Mouse (Mus musculus) lung, postnatal 25 days (tissue): ENCODE data around the gene Xirp1.

Source experiments
- DNase-seq: peaks from one replicate; pipeline ENCODE4 v3.0.0; 2022; ENCODE audit warnings: low spot score

The Xirp1 gene

DNA sequence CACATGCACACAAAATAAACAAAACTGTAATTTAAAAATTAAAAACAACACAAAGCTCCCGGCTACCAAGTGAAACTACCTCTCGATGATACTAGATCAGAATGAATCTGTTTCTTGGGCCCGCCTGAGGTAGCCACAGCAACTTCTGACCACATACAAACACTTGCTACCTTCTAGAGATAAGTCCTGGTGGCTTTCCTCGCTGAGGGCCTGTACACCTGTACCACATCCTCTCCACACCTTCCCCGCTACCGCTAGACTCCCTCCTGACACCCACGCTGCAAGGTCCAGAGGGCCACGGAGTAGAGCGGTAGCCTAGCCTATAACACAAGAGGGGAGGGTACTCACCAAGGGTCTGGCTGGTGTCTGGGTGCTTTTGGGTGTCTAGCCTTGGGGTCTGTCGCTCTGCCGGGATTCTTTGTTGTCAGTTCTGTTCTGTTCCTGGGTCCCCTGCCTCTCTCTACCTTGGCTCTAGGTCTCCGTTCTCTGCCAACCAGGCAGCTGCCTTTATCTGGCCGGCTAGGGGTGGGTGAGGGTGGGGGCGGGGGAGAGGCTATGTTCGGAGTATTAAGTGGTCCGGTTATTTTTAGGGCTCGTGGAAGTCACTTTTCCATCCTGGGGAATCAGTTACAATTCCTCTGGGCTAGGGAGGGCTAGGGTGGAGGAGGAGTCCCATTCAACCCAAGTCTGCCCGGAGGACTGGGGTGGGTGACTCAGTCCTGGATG, at the start of gene Xirp1:
Gene Xirp1, minus strand, starts transcription at position 513 of the 726 bp plus-strand sequence.
- DNase-seq: no peak

DNA sequence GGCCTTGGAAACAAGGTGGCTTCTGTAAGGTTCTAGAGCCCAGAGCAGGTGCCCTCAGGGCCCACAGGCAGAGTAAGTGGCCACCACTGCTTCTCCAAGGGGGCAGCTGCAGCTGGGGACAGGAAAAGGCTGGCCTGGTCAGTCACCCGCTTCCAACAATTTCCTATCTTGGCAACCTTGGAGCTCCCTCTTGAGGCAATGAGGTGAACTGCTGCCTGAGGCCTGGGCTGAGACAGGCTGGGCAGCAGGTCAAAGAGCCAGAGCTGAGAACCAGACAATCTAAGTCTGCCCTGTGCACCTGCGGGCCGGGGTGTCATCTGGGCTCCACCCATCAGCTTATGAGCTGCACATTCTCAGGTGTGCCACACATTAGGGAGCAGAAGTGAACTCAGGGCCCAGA, 49.8 kb upstream of the Xirp1 start:
- DNase-seq: peak; percentile 72

DNA sequence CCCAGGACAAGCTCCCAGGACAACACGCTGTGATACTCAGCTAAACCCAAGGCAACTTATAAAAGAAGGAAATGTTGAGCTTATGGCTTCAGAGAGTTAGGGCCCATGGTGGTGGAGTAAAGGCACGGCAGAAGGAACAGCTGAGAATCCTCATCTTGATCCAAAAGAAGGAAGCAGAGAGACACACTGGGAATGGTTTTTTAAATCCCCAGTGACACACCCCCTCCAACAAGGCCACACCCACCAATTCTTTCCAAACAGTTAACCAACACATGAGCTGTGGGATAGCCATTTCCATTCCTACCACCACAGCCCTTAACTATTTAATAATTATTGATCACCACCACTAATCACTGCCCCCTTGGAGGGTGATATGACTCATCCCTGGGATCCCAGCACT, 47.9 kb upstream of the Xirp1 start:
- no peak for DNase-seq

GRCm38 (mm10) chr9:120069779-120070178, 46.4 kb upstream of the Xirp1 start, which contains the start of gene Cx3cr1:
Gene Cx3cr1 (minus strand): TSS chr9:120069879.
- no peak for DNase-seq

GRCm38 (mm10) chr9:120068047-120068446, 44.6 kb upstream of the Xirp1 start:
- DNase-seq: no peak

DNA sequence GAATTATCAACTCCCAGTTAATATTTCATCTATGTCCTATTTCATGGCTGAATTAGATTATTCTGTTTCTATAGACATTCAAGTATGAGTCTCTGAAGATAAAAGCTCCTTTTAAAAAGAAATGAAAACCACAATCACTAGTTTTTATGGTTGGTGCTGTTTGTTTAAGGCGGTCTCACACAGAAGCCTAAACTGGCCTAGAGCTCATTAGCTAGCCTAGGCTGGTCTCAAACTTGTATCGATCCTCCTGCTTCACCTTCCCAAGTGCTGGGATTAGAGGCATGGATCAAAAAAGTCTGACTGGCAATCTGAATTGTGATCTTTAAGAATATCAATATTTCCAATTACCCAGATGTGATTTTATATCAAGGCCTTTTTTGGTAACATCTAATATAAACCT, 44.2 kb upstream of the Xirp1 start:
- no peak for DNase-seq

GRCm38 (mm10) chr9:120064317-120064716, 40.9 kb upstream of the Xirp1 start:
- no peak for DNase-seq

DNA sequence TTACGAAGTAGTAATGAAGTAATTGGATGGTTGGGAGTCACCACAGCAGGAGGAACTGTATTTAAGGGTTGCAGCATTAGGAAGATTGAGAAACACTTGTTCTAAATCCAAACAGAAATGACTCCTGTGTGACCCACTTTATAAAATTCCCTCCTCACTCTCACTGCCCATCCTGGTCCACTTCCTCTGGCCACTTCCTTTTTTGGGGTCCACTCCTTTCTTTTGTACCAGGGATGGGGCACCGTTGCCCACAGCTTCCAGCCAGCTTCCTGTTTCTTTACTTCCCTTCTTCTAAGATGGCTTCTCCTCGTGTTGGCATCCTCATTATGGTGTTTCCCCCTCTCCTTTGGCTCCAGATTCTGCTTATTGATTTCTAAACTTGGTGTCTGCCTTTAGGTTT, 35.3 kb upstream of the Xirp1 start:
- DNase-seq: peak; percentile 21

DNA sequence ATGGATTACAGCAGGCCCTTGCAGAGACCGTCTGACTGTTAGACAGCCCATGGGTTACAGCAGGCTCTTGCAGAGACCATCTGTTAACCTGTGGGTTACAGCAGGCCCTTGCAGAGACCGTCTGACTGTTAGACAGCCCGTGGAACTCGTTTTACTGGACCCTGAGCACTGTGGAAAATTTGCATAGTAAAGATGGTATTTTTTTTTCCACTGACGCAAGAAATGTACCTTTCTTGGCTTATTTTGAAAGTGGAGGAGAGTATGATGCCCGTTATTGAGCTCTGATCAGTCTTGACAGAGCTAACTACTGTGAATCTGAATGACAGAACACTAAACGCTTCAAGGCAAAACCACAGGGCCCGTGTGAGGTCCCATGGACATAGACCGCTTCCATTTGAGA, 32.8 kb upstream of the Xirp1 start:
- DNase-seq: no peak

- DNase-seq: peak; percentile 21
These were observed 31.3 kb upstream of the Xirp1 start for GRCm38 (mm10) chr9:120054545-120055277.

DNA sequence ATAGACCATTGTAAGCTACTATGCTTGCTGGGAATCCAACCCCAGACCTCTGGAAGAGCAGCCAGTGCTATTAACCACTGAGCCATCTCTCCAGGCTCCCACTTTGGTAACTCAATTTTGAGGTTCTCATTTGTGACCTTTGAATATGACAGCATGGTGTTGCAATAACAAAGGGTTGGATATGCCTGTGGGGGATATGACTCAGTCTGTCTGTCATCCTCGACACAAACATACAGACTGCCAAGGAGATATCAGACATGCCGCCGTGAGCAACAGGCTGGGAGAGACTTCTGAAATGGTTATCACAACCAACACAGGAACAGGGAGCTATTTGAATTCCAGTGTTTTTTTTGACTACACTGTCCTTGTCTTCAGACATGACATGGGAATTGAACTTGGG, 26.0 kb upstream of the Xirp1 start:
- no peak for DNase-seq

- no peak for DNase-seq
These were observed 25.1 kb upstream of the Xirp1 start for GRCm38 (mm10) chr9:120048495-120048894.

DNA sequence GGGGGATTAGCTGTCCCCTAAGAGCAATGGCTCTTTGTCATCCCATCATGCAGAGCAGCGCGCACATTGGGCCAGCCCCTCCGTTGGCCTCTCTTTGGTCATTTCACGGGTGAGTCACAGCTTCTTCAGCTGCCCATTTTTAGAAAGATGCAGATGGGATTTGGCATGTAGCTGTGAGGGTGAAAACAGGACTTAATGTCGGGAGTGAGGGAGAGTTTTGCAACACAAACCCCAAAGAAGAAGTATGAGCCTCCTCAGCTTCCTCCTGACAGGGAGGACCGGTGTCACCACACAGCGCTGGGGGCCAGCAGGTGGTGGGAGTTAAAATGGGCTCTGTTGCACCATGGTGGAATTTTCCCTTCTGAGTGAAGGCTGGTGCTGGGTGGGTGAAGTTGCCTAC, 19.7 kb upstream of the Xirp1 start:
- DNase-seq: peak; percentile 32

DNA sequence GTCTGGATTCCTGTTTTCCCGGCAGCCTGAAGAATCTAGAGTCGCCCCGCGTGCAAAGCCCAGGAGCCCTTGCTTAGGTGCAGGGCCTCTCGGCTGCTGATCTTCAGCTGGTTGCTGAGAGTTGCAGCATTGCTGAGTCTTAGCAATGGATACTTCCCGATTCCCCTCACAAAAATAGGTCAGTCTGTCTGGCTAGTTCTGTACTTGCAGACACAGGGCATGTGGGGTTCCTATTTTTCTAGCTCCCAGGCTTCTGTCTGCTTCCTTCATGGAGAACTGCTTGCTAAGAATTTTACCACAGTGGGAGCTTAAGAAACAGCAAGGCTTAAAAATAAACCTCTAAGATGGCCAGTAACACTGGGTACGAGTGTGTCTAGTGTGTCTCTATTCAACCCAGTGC, 14.0 kb upstream of the Xirp1 start:
- DNase-seq: no peak

GRCm38 (mm10) chr9:120034375-120034774, 11.0 kb upstream of the Xirp1 start:
- DNase-seq: no peak

GRCm38 (mm10) chr9:120032710-120033109, 9.3 kb upstream of the Xirp1 start:
- no peak for DNase-seq

- DNase-seq: no peak
These were observed 7.0 kb upstream of the Xirp1 start for GRCm38 (mm10) chr9:120030421-120030820.

GRCm38 (mm10) chr9:120029880-120030279, 6.5 kb upstream of the Xirp1 start:
- no peak for DNase-seq

- peak; percentile 61 for DNase-seq
These were observed 4.2 kb upstream of the Xirp1 start for GRCm38 (mm10) chr9:120027401-120028151.

- DNase-seq: no peak
These were observed 1.2 kb upstream of the Xirp1 start for GRCm38 (mm10) chr9:120024625-120025024.

- DNase-seq: no peak
These were observed 773 bp upstream of the Xirp1 start for GRCm38 (mm10) chr9:120024171-120024570.

DNA sequence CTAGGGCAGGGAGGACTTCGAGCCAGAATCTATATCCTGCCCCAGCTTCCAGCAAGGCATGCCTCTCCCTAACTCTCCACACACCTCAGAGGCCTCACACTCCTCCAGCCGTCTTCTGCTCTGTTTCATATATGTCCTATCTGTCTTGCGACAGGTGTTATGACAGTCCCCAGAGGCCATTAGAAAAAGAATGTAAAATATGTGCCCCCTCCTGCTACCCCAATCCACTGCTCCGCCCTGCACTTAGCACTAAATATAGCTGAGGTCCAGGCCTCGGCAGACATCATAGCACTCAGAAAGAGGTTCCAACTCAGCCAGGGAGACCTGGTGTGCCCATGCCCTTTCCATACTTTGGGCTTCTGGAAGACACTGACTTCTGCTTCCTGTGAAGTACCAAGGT, 2.2 kb downstream of the Xirp1 start:
- no peak for DNase-seq
